Mouse (Mus musculus) splenic B cell, adult 2 months (primary cell): ENCODE measurements at regions not wholly inside any gene's neighbourhood (a gene's known extent, or its start where the extent isn't known, plus 50 kb on each side); places are given as distances from the start of the nearest gene placed in this dataset.

Experiments
- DNase-seq: peaks from one replicate; pipeline ENCODE4 v3.0.0-alpha.2; 2011; ENCODE audit warnings: low read depth, low spot score
- H3K27me3 ChIP-seq: 2 replicates; pipeline ENCODE4 v1.6.1; 2012; ENCODE audit warnings: mild to moderate bottlenecking, low read length, moderate library complexity, mixed read lengths; ENCODE audit not compliant: control insufficient read depth, poor library complexity, insufficient read depth, severe bottlenecking
- H3K36me3 ChIP-seq: 2 replicates; pipeline ENCODE4 v1.6.1; 2012; ENCODE audit warnings: mild to moderate bottlenecking, low read length, moderate library complexity, mixed read lengths; ENCODE audit not compliant: control insufficient read depth, poor library complexity, insufficient read depth, severe bottlenecking

- no peak for DNase-seq
- H3K36me3 ChIP-seq = no peaks in the 10 kb centered on the region
- no peaks in the 10 kb centered on the region for H3K27me3 ChIP-seq
Observed at GRCm38 (mm10) chr3:115799981-115800380, 85.1 kb upstream of the S1pr1 start.

GRCm38 (mm10) chr3:115800873-115801272 is 86.0 kb upstream of the S1pr1 start:
- no peaks in the 10 kb centered on the region for H3K27me3 ChIP-seq
- no peaks in the 10 kb centered on the region for H3K36me3 ChIP-seq
- DNase-seq = no peak

GRCm38 (mm10) chr3:115801581-115802200 is 85.9 kb upstream of the Dph5 start:
- H3K27me3 ChIP-seq = no peaks in the 10 kb centered on the region
- no peaks in the 10 kb centered on the region for H3K36me3 ChIP-seq
- DNase-seq = peak; percentile 74

DNA sequence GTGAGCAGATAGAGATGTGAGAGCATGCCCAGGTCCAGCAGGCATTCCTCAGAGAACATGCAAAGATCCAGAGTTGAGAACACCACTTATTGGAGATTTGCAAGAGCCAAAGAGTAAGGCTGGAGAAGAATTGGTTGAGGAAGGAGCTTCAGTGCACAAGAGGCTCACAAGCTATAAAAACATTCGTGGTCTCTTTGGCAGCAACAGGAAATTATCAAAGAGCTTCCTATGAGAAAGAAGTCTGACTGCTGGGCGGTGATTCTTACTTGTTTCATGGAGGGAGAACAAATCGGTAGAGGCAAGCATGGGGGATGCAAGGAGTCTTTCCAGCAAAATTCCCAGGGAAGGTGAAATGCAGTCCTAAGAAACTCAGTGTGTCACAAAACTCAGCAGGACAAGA is 83.0 kb upstream of the Dph5 start:
- Histone ChIP-seq H3K36me3 (no peaks in the 10 kb centered on the region), H3K27me3 (no peaks in the 10 kb centered on the region)
- DNase-seq = no peak

DNA sequence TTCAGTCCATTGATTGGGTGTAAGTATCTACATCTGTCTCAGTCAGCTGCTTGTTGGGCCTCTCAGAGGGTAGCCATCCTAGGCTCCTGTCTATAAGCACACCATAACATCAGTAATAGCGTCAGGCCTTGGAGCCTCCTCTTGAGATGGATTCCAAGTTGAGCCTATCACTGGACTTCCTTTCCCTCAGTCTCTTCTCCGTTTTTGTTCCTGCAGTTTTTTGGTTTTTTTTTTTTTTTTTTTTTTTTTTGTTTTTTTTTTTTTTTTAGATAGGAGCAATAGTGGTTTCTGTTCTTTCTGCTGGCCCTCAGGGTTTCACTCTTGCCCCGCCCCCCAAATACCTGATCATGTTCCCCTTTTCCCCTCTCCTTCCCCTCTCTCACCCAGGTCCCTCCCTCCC is 80.6 kb upstream of the Dph5 start:
- no peak for DNase-seq
- Histone ChIP-seq H3K36me3 (no peaks in the 10 kb centered on the region), H3K27me3 (no peaks in the 10 kb centered on the region)

DNA sequence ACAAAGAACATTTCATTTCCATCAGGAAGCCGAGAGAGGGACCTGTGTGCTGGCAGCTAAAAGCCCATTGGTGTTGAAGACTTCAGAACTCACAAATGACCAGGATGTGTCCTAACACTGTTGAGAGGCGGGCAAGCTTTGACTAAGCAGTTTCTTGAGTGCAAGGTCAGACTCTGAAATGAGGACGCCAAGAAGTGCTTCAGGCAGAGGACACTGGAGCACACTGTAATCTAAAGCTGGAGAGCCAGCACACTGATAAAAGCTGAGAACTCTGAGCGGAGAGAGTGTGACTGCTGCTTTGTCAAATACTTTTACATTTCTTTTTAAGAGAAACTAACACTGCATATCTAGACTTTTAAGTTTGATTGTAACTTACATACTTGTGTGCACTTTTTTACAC is 72.5 kb upstream of the Dph5 start:
- Histone ChIP-seq H3K36me3 (no peaks in the 10 kb centered on the region), H3K27me3 (no peaks in the 10 kb centered on the region)
- no peak for DNase-seq

- Histone ChIP-seq H3K27me3 (no peaks in the 10 kb centered on the region), H3K36me3 (no peaks in the 10 kb centered on the region)
- DNase-seq = peak; percentile 72
Observed at GRCm38 (mm10) chr3:115815571-115816156, 72.0 kb upstream of the Dph5 start.

GRCm38 (mm10) chr3:115816328-115817160 is 71.1 kb upstream of the Dph5 start:
- DNase-seq = no peak
- Histone ChIP-seq H3K27me3 (no peaks in the 10 kb centered on the region), H3K36me3 (no peaks in the 10 kb centered on the region)

DNA sequence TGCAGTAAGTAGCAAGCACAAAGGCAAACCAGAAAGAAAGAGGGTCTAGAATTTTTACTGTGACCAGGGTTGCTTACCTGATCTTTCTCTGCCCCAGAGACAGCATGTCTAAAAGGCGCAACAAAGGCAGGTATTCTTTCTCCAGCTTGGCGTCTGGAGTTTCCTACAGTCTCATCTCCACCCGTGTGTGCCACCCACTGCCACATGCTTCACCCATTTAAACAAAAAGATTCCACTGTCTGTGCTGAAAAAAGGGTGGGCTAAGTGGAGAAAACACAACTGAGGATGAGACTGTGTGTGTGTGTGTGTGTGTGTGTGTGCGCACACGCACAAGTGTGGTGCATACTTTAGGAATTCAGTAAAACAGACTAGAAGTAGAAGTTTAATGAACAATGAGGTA is 69.9 kb upstream of the Dph5 start:
- H3K27me3 ChIP-seq = no peaks in the 10 kb centered on the region
- DNase-seq = no peak
- no peaks in the 10 kb centered on the region for H3K36me3 ChIP-seq

GRCm38 (mm10) chr3:115818734-115819133 is 68.9 kb upstream of the Dph5 start:
- Histone ChIP-seq H3K27me3 (no peaks in the 10 kb centered on the region), H3K36me3 (no peaks in the 10 kb centered on the region)
- peak; percentile 65 for DNase-seq

- Histone ChIP-seq H3K36me3 (no peaks in the 10 kb centered on the region), H3K27me3 (no peaks in the 10 kb centered on the region)
- peak; percentile 76 for DNase-seq
Observed at GRCm38 (mm10) chr3:115819401-115820138, 68.1 kb upstream of the Dph5 start.

DNA sequence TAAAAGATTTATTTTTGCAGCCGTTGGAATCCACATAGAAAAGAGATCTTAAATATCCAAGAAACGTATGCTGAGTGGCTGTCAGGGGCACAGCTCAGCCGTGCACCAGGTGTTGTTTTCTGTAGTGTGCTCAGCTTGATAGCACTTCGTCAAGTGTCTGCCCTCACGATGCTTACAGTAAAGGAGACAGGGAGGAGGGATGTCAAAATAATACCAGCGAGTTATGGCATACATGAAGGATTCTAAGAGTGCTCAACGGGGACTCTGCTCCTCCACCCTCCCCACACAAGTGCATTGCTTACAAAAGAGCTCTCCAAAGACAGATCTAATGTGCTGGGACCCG is 67.5 kb upstream of the Dph5 start:
- DNase-seq = peak; percentile 42
- H3K36me3 ChIP-seq = no peaks in the 10 kb centered on the region
- no peaks in the 10 kb centered on the region for H3K27me3 ChIP-seq

GRCm38 (mm10) chr3:115821627-115822026 is 66.0 kb upstream of the Dph5 start:
- DNase-seq = no peak
- no peaks in the 10 kb centered on the region for H3K27me3 ChIP-seq
- H3K36me3 ChIP-seq = no peaks in the 10 kb centered on the region

DNA sequence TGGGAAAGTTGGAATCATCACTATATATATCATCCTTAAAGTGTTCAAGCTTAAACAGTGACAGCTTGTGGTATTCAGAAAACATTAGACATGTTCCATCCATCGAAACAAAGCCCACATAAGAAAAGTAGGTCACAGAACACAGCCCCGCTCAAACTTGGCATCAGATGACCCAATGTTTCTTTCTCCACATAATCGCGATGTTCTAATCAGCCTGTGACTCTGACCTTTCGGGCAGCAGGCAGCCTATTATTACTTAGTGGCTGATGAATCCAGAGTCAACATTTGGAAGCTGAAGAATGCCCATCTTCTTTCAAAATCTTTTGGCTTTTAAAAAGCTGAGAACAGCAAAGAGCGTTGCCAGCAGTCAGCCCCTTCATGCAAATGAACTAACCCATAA is 65.1 kb upstream of the Dph5 start:
- H3K36me3 ChIP-seq = no peaks in the 10 kb centered on the region
- no peak for DNase-seq
- no peaks in the 10 kb centered on the region for H3K27me3 ChIP-seq

DNA sequence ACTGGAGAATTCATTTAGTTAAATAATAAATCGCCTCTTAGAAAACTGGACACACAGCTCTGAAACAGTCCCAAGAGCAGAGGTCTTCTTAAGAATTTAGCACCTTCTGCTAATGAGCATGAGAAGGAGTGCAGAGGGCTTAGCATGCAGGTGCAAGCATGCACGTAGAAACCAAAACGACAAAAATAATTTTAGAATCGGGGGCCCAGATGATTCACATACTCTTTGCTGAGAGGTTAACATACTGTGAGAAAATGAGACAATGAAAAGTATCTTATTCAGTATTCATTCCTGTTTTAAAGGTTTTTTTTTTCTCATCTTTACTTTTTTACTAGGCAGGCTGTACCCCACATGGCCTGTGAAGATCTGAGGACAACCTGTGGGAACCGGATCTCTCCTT is 63.9 kb upstream of the Dph5 start:
- H3K36me3 ChIP-seq = no peaks in the 10 kb centered on the region
- peak; percentile 31 for DNase-seq
- H3K27me3 ChIP-seq = no peaks in the 10 kb centered on the region
